Mouse (Mus musculus) cortical plate, adult 2 months (tissue): ENCODE measurements around the gene Neu1. TPM values are rescaled to one million over a fixed set of nuclear protein-coding genes. Genes with fewer than 3 reads are reported as not detected.

Source experiments
- H3K27ac ChIP-seq: fragments of 200-500 bp; 2 replicates; pipeline ENCODE4 v1.5.1; 2012; ENCODE audit warnings: low read length, control low read depth, inconsistent platforms; ENCODE audit not compliant: insufficient read depth
- H3K4me1 ChIP-seq: fragments of 200-500 bp; 2 replicates; pipeline ENCODE4 v1.6.1; 2011; ENCODE audit warnings: low read length; ENCODE audit not compliant: control insufficient read depth, insufficient read depth
- H3K4me3 ChIP-seq: fragments of 200-500 bp; 2 replicates; pipeline ENCODE4 v1.5.1; 2011; ENCODE audit warnings: mild to moderate bottlenecking, low read length, control low read depth; ENCODE audit not compliant: insufficient read depth
- CTCF ChIP-seq: fragments of 200-500 bp; IDR thresholded peaks from 2 replicates; pipeline ENCODE4 v1.5.1; 2011; ENCODE audit warnings: mild to moderate bottlenecking, control low read depth, low read length; ENCODE audit not compliant: insufficient read depth; ENCODE audit errors: extremely low read depth
- POLR2A ChIP-seq: fragments of 200-500 bp; IDR thresholded peaks from 2 replicates; pipeline ENCODE4 v1.6.1; 2011; ENCODE audit warnings: mild to moderate bottlenecking, low read length, control low read depth; ENCODE audit not compliant: insufficient read depth; ENCODE audit errors: extremely low read depth
- polyA plus RNA-seq: library from polyadenylated mRNA; depleted of rRNA; stranded (reverse); fragments of >200 nt; gene quantifications from 2 replicates; pipeline ENCODE4 v1.2.3, GENCODE M21; 2012

Neu1 gene
- polyA plus RNA-seq, 1 experiment: 49.4 TPM

DNA sequence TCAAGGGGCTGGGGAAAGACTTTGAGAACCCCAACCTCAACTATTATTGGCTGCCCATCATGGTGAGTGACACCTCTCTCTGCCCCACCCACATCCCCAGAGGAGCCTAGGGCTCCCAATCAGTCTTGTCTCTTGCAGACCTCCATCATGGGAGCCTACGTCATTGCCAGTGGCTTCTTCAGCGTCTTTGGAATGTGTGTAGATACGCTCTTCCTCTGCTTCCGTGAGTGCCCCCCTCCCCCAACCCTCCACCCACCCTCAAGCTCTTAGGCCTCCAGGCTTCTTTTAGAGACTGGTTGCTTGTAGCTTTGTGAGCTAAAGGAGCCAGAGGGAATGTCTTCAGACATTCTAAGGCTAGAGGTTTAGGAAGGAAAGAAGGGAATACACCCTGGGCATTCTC is 2.2 kb upstream of the Neu1 start:
- Histone ChIP-seq H3K4me3 (no peak overlapping the region), H3K4me1 (peaks cover 2% of the 10 kb centered on the region), H3K27ac (no peak overlapping the region)
- no peak for TF ChIP-seq POLR2A
- no peak for TF ChIP-seq CTCF

DNA sequence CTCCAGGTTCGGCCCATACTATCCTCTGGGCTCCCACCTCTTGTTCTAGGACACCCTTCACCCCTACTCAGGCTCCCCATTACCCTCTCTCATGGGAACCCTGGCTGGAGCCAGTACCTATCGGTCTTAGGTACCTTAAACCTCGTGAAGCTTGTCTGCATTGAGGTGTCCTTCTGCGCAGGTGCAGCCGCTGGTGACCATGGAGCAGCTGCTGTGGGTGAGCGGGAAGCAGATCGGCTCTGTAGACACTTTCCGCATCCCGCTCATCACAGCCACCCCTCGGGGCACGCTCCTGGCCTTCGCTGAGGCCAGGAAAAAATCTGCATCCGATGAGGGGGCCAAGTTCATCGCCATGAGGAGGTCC is 664 bp downstream of the Neu1 start:
- Histone ChIP-seq H3K27ac (peak overlapping the region; percentile 81; the same call in 1 of the 2 replicates), H3K4me3 (peak overlapping the region; percentile 91)
- TF ChIP-seq POLR2A (no peak), CTCF (no peak)

DNA sequence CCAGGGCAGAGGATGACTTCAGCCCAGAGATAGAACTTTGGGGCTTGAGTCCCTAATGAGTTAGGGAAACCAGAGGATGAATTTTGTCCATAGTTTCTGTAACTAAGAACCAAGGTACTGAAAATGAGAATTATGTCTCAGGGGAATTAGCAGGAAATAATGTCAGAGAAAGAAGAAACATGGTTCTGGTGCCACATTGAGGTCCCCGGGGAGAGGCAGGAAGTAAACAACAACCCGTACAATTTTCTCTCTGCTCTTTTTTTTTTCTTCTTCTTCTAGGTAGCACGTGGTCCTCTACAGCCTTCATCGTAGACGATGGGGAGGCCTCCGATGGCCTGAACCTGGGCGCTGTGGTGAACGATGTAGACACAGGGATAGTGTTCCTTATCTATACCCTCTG is 1.2 kb downstream of the Neu1 start:
- TF ChIP-seq POLR2A: no peak
- no peak for TF ChIP-seq CTCF
- Histone ChIP-seq H3K27ac (no peak overlapping the region), H3K4me1 (no peaks in the 10 kb centered on the region), H3K4me3 (peak overlapping the region; percentile 91)

More for the DNA sequence above, 664 bp downstream of the Neu1 start:
- peaks cover 2% of the 10 kb centered on the region for H3K4me1 ChIP-seq

DNA sequence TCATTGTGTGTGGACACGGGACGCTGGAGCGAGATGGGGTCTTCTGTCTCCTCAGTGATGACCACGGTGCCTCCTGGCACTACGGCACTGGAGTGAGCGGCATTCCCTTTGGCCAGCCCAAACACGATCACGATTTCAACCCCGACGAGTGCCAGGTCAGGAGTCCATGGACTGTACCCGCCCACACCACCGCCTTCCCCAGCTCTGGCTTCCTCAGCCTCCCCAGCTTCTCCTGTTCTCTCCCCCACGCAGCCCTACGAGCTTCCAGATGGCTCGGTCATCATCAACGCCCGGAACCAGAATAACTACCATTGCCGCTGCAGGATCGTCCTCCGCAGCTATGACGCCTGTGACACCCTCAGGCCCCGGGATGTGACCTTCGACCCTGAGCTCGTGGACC is 3.0 kb downstream of the Neu1 start:
- no peaks in the 10 kb centered on the region for H3K4me1 ChIP-seq
- no peak overlapping the region for H3K27ac ChIP-seq
- TF ChIP-seq CTCF (no peak), POLR2A (no peak)
- no peak overlapping the region for H3K4me3 ChIP-seq

DNA sequence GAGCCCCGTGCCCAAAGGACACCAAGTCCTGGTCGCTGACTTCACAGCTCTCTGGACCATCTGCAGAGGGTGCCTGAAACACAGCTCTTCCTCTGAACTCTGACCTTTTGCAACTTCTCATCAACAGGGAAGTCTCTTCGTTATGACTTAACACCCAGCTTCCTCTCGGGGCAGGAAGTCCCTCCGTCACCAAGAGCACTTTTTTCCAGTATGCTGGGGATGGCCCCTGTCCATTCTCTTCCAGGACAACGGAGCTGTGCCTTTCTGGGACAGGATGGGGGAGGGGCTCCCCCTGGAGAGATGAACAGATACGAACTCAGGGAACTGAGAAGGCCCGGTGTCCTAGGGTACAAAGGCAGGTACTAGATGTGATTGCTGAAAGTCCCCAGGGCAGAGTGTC is 3.8 kb downstream of the Neu1 start:
- Histone ChIP-seq H3K4me1 (no peaks in the 10 kb centered on the region), H3K27ac (no peak overlapping the region), H3K4me3 (no peak overlapping the region)
- TF ChIP-seq CTCF: no peak
- no peak for TF ChIP-seq POLR2A

DNA sequence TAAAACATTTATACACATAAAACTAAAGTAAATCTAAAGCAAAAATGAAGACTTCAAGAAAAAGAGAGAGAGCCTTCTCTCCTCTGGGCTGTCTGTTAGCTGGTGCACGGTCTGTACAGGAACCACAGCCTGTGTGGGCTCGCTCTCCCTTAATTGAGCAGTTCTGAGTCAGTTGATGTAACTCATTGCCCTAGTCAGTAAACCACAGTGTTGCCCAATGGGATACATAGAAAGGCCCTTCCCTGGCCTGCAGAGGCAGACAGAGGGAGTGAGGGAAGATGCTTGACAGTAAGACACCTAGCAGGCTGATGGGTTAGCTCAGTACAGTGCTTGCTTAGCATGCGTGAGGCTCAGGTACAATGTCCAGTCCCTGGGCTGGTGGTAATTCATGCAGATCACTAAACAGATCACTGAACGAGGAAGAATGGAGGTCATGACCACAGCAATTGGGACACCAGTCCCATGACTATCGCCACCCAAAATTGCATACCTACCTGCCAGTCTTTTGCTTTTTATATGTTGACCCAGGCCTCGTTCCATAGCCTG is 7.0 kb downstream of the Neu1 start:
- H3K4me1 ChIP-seq: no peaks in the 10 kb centered on the region
- TF ChIP-seq CTCF (no peak), POLR2A (no peak)
- no peak overlapping the region for H3K4me3 ChIP-seq
- H3K27ac ChIP-seq: no peak overlapping the region

DNA sequence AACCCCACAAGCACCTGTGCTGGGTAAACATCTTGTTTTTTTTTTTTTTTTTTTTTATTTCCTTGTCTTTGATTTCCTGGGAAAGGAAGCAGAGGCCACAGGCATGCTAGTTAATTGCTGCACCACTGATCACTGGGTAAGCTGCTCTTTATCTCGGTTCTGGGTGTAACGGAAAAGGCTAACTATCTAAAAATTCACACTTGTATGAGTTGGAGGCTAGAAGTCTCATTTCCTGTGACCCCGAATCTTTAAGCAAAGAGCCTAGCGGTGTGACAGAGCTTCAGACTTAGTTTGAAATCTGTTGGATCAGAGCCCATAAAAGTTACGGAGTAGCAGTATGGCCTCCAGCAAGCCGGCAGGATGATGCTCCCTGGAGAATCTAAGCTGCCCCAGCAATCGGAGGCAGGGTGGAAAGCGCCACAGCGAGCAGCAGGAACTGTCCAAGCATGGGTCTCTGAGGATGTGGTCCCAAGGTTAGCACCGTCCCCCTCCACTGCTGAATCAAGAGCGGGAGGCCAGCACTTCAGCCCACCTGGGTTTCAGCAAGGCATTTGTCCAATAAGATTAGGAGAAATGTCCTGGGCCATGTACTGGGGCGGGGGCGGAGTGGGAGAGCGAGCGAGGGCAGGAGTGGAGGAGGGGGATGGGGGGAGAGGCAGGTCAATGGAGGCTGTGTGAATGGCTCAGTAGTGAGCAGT is 10.4 kb downstream of the Neu1 start:
- no peak for TF ChIP-seq CTCF
- no peak for TF ChIP-seq POLR2A
- no peak overlapping the region for H3K27ac ChIP-seq
- H3K4me3 ChIP-seq: peak overlapping the region; percentile 31
- H3K4me1 ChIP-seq: no peaks in the 10 kb centered on the region

DNA sequence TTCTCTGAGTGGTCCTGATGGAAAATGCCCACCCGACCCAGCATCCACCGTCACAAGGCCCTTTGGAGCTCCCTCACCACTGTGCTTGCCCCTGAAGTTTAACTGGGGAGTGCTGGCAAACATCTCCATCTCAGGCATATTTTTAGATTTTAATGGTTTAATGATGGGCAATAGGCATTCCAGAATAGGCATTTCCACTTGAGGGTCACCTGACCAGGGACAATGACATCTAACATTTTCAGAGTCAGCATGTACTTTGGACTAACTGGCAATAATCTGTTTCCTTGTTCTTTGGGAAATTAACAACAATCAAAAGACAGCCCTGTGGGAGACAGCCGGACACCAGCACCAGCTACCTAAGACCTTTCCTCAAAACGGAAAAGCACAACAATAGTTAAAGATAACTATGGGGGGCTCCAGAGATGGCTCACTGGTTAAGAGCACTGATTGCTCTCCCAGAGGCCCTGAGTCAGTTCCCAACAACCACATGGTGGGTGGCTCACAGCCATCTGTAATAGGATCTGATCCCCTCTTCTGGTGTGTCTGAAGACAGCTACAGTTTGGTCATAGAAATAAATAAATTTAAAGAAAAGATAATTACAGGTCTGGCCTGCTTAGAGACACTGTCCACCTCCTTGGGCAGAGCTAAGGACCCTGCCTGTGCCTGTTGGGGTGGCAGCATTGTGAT is 12.2 kb downstream of the Neu1 start:
- no peak overlapping the region for H3K27ac ChIP-seq
- no peaks in the 10 kb centered on the region for H3K4me1 ChIP-seq
- no peak for TF ChIP-seq CTCF
- TF ChIP-seq POLR2A: no peak
- no peak overlapping the region for H3K4me3 ChIP-seq

DNA sequence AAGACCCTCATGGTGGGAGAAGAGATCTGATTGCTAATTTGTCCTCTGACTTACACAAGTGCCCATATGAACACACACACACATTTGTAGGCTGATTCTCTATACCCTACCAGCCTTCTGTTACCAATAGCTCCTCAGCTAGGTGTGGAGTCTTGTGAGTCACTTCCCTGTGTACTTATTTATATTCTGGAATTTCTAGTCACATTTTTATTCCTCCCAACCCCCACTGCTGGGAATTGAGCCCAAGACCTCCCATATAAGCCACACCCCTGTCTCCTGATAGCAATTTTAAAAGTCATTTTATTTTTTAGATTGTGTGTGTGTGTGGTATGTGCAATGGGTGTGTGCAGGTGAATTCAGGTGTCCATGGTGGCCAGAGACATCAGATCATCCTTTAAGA is 13.3 kb downstream of the Neu1 start:
- H3K4me3 ChIP-seq: no peak overlapping the region
- TF ChIP-seq CTCF: no peak
- no peak for TF ChIP-seq POLR2A
- H3K27ac ChIP-seq: no peak overlapping the region
- no peaks in the 10 kb centered on the region for H3K4me1 ChIP-seq

DNA sequence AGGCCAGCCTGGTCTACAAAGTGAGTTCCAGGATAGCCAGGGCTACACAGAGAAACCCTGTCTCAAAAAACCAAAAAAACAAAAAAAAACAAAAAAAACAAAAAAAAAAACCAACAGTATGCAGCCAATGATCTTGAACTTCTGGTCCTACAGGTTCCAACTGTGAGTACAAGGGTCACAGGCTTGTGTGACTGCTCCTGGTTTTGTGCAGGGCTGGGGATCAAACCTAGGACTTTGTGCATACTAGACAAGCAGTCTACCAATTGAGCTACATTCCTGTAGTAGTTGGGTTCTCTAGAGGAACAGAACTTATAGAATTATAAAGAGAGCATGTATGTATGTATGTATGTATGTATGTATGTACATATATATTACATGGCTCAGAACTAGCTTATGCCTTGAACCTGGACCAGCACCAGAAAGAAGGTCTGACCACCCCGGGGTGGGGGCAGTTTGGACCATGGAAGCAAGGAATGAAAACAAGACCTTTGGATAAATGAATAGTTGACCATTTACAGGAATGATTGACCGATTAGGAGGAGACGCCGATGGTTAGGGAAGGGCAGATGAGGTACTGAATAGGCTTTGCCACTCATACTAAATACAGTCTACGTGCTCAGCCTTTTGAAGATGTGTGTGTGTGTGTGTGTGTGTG is 15.6 kb downstream of the Neu1 start:
- Histone ChIP-seq H3K4me3 (no peak overlapping the region), H3K4me1 (peaks cover 3% of the 10 kb centered on the region), H3K27ac (no peak overlapping the region)
- no peak for TF ChIP-seq CTCF
